In the genomic region with DNA sequence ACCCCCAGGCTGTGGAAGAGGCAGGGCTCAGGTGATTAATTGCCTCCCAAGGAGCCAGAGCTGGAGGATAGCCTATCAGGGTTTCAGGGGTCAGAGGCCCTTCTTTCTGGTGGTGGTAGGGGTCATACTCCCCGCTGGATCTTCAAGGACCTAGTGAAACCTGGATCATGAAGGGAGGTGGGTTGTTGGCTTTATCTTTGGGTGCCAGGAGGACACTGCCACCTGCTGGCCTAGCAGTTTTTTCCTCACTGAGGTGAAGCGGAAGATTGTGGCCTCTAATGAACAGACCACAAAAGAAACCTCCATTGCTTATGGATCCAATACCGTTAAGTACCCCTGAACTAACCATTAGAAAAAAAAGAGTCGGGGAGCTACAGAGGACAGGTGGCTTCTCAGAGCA, we compare ENCODE assay signal across 9 mouse cellular contexts. TPM values are rescaled to one million over a fixed set of nuclear protein-coding genes. Genes with fewer than 3 reads are reported as not detected.
DNase-seq lines count a peak whose midpoint lies in the region; ATAC-seq and TF ChIP-seq lines count a peak whose summit lies in the region.
"Had no signal": no experiment of that assay in that cellular context is flagged by ENCODE, and none has a peak within 500 bp of the region (broad histone marks: within the 10 kb centered on the region; RNA-seq: fewer than 3 reads in every experiment).

No protein-coding gene starts in this region.

- no peaks in the 10 kb centered on the region for H3K4me1 ChIP-seq in testis, adult 2 months (ENCODE audit: control insufficient read depth, insufficient read depth, low read length)
- peaks cover 3% of the 10 kb centered on the region; the same call in 1 of the 2 replicates for H3K4me1 ChIP-seq in bone marrow macrophage, adult 2 months (ENCODE audit: control insufficient read depth, insufficient read depth, low read length)
- peaks cover 9% of the 10 kb centered on the region; the same call in 1 of the 2 replicates for H3K4me1 ChIP-seq in midbrain, postnatal 0 days (ENCODE audit: insufficient read depth, low read length)

- ATAC-seq in midbrain, postnatal 0 days (ENCODE audit: low FRiP score), result no peak
- no peak for ATAC-seq in erythroid progenitor cell, adult 5-6 weeks (replicated peaks; ENCODE audit: low FRiP score, poor library complexity, severe bottlenecking)

- intact Hi-C loops in heart, postnatal 25 days (cut with DNase I), result loop anchor here (5.0 kb wide), 2 partner anchors 149 to 184 kb away; no protein-coding TSS in a partner anchor

- 46% methylated on average over 4 of the region's 4 CpGs for WGBS in midbrain, postnatal 0 days

- no peaks in the 10 kb centered on the region for H3K9me3 ChIP-seq in midbrain, postnatal 0 days (ENCODE audit: low read length)
- H3K9me3 ChIP-seq: neural tube, embryonic 12.5 days had no signal

- H3K27me3 ChIP-seq in testis, adult 2 months (ENCODE audit: control insufficient read depth, insufficient read depth, low read length), result no peaks in the 10 kb centered on the region
- no peaks in the 10 kb centered on the region for H3K27me3 ChIP-seq in midbrain, postnatal 0 days (ENCODE audit: insufficient read depth, low read length)
- H3K27me3 ChIP-seq: neural tube, embryonic 12.5 days had no signal

- no peak overlapping the region for H3K9ac ChIP-seq in midbrain, postnatal 0 days (replicated peaks; ENCODE audit: low read length, poor library complexity, severe bottlenecking)
- H3K9ac ChIP-seq: neural tube, embryonic 12.5 days had no signal

- no peak overlapping the region for H3K27ac ChIP-seq in testis, adult 2 months (ENCODE audit: control insufficient read depth, insufficient read depth, low read depth, low read length)
- no peak overlapping the region for H3K27ac ChIP-seq in bone marrow macrophage, adult 2 months (ENCODE audit: insufficient read depth, low read depth, low read length)
- no peak overlapping the region for H3K27ac ChIP-seq in midbrain, postnatal 0 days (ENCODE audit: low read depth, low read length)
- H3K27ac ChIP-seq: neural tube, embryonic 12.5 days had no signal

- DNase-seq in heart, adult 18-20 months, result peak; percentile 38 to 65
- no peak for DNase-seq in heart, postnatal 25 days (ENCODE audit: low spot score)
- DNase-seq in testis, postnatal 14 days (ENCODE audit: low spot score), result no peak
- peak; percentile 83 for DNase-seq in kidney, postnatal 10 days
- no peak for DNase-seq in midbrain, postnatal 0 days (ENCODE audit: low spot score)

- no peak overlapping the region for H3K4me3 ChIP-seq in testis, adult 2 months (ENCODE audit: control insufficient read depth, low read depth, low read length)
- H3K4me3 ChIP-seq in bone marrow macrophage, adult 2 months (ENCODE audit: insufficient read depth, low read length), result no peak overlapping the region
- no peak overlapping the region for H3K4me3 ChIP-seq in midbrain, postnatal 0 days (ENCODE audit: low read depth, low read length)
- H3K4me3 ChIP-seq: neural tube, embryonic 12.5 days had no signal

- TF ChIP-seq CTCF in testis, adult 2 months (IDR thresholded peaks at IDR 0.05; ENCODE audit: control insufficient read depth, insufficient read depth, insufficient replicate concordance, low read depth, low read length), result peak; percentile 45; the same call in 1 of the 2 replicates
- TF ChIP-seq CTCF in bone marrow macrophage, adult 2 months (IDR thresholded peaks at IDR 0.05; ENCODE audit: low read depth, low read length), result peak; percentile 60
- peak; percentile 79 for TF ChIP-seq CTCF in midbrain, postnatal 0 days (IDR thresholded peaks at IDR 0.05)

- H3K4me2 ChIP-seq in midbrain, postnatal 0 days (ENCODE audit: low read depth, low read length, poor library complexity, severe bottlenecking), result no peak overlapping the region
- H3K4me2 ChIP-seq: neural tube, embryonic 12.5 days had no signal

- H3K36me3 ChIP-seq in testis, adult 2 months (ENCODE audit: control insufficient read depth, insufficient read depth, low read length), result no peaks in the 10 kb centered on the region
- peaks cover 5% of the 10 kb centered on the region; the same call in 1 of the 2 replicates for H3K36me3 ChIP-seq in midbrain, postnatal 0 days (ENCODE audit: insufficient read depth, low read length)
- H3K36me3 ChIP-seq: neural tube, embryonic 12.5 days had no signal

- TF ChIP-seq POLR2A in testis, adult 2 months (IDR thresholded peaks at IDR 0.05; ENCODE audit: control insufficient read depth, low read depth, low read length), result no peak
- TF ChIP-seq POLR2A in bone marrow macrophage, adult 2 months (IDR thresholded peaks at IDR 0.05; ENCODE audit: borderline replicate concordance, low read depth, low read length), result no peak

RNA-seq across cellular contexts. Expression of a gene that starts 7.7 kb away (rescaled TPM):
- total RNA-seq in heart, adult 18-20 months (2021), result 10 to 100 TPM; 16.7 to 25.6 TPM
- total RNA-seq in heart, postnatal 25 days (2021), result 10 to 100 TPM; 22.3 to 28.8 TPM
- polyA plus RNA-seq in testis, adult 2 months (2012; rRNA removed), result 0.69 and 0.70 TPM in 2 replicates
- not detected in 2 replicates for polyA plus RNA-seq in bone marrow macrophage, adult 2 months (2012; ENCODE audit: insufficient read depth, insufficient read length, missing spikeins)
- total RNA-seq in midbrain, postnatal 0 days (2014; rRNA removed), result 29.5 and 31.1 TPM in 2 replicates
- 12.4 and 14.8 TPM in 2 replicates for polyA plus RNA-seq in midbrain, postnatal 0 days (2015; fragmentation: Nextera tagmentation; extraction: Ambion mirVana)
- not detected in 2 replicates for total RNA-seq in erythroid progenitor cell, adult 5-6 weeks (2015; ENCODE audit: low replicate concordance)
- total RNA-seq in erythroid progenitor cell, adult 5-6 weeks (2017; ENCODE audit: low replicate concordance), result not detected in 2 replicates

RNA-seq across cellular contexts. Expression of a gene that starts 9.8 kb away (rescaled TPM):
- total RNA-seq in heart, adult 18-20 months (2021), result 1 to 10 TPM; 4.2 to 4.4 TPM
- total RNA-seq in heart, postnatal 25 days (2021), result 1 to 10 TPM; 4.1 to 4.3 TPM
- polyA plus RNA-seq in testis, adult 2 months (2012; rRNA removed), result 3.1 and 4.7 TPM in 2 replicates
- 22.6 and 24.5 TPM in 2 replicates for polyA plus RNA-seq in bone marrow macrophage, adult 2 months (2012; ENCODE audit: insufficient read depth, insufficient read length, missing spikeins)
- 7.0 and 7.1 TPM in 2 replicates for total RNA-seq in midbrain, postnatal 0 days (2014; rRNA removed)
- polyA plus RNA-seq in midbrain, postnatal 0 days (2015; fragmentation: Nextera tagmentation; extraction: Ambion mirVana), result 9.9 TPM in 2 replicates
- 1.1 and 6.3 TPM in 2 replicates for total RNA-seq in erythroid progenitor cell, adult 5-6 weeks (2015; ENCODE audit: low replicate concordance)
- total RNA-seq in erythroid progenitor cell, adult 5-6 weeks (2017; ENCODE audit: low replicate concordance), result 3.7 TPM in 1 of 2 replicates, not detected in the other

Comparison
In these comparisons a context has a peak if more than half of its experiments do, and no peak if none do; other contexts are left out.
1. DNase-seq: peak in heart, adult 18-20 months (2 of 2) and kidney, postnatal 10 days (single experiment); none in heart, postnatal 25 days (single experiment), testis, postnatal 14 days (single experiment) and midbrain, postnatal 0 days (single experiment).
2. RNA of a gene that starts 7.7 kb away (total RNA-seq): 29.5 to 31.1 TPM in midbrain, postnatal 0 days, 22.3 to 28.8 TPM in heart, postnatal 25 days and 16.7 to 25.6 TPM in heart, adult 18-20 months; not detected in erythroid progenitor cell, adult 5-6 weeks; every median in the first group is over 10 times any median in the second.
3. Peak in every context shown above with its lines, with median percentiles within 50 percentile points of each other: CTCF ChIP-seq.